Mouse (Mus musculus) heart, embryonic 11.5 days (tissue): ENCODE measurements at regions not wholly inside any gene's neighbourhood (a gene's known extent, or its start where the extent isn't known, plus 50 kb on each side); places are given as distances from the start of the nearest gene placed in this dataset.

Experiments
- ATAC-seq: fragments of 200-750 bp; cut with Nextera tagmentation; replicated peaks from 2 replicates; pipeline ENCODE4 v1.8.0; 2017; ENCODE audit warnings: moderate library complexity; ENCODE audit not compliant: insufficient number of reproducible peaks, low FRiP score, low TSS enrichment
- H3K27ac ChIP-seq: fragments of 300-500 bp; sonication (generic); 2 replicates; pipeline ENCODE4 v1.5.1; 2014; ENCODE audit warnings: mild to moderate bottlenecking, low read depth, low read length
- H3K27me3 ChIP-seq: fragments of 300-500 bp; sonication (generic); 2 replicates; pipeline ENCODE4 v1.6.1; 2014; ENCODE audit warnings: mild to moderate bottlenecking, low read length, mixed read lengths; ENCODE audit not compliant: control insufficient read depth, insufficient read depth
- H3K36me3 ChIP-seq: fragments of 300-500 bp; sonication (generic); 2 replicates; pipeline ENCODE4 v1.6.1; 2014; ENCODE audit warnings: mild to moderate bottlenecking, low read length, moderate library complexity, mixed read lengths; ENCODE audit not compliant: control insufficient read depth, insufficient read depth
- H3K4me1 ChIP-seq: fragments of 300-500 bp; sonication (generic); 2 replicates; pipeline ENCODE4 v1.6.1; 2014; ENCODE audit warnings: low read length; ENCODE audit not compliant: control insufficient read depth, insufficient read depth
- H3K4me2 ChIP-seq: fragments of 300-500 bp; sonication (generic); 2 replicates; pipeline ENCODE4 v1.6.1; 2014; ENCODE audit warnings: mild to moderate bottlenecking, moderate library complexity
- H3K4me3 ChIP-seq: fragments of 300-500 bp; sonication (generic); 2 replicates; pipeline ENCODE4 v1.5.1; 2014; ENCODE audit warnings: low read depth, low read length
- H3K9ac ChIP-seq: fragments of 300-500 bp; sonication (generic); 2 replicates; pipeline ENCODE4 v1.6.1; 2014; ENCODE audit warnings: mild to moderate bottlenecking, low read depth, low read length, moderate library complexity
- H3K9me3 ChIP-seq: fragments of 300-500 bp; sonication (generic); replicated peaks from 2 replicates; pipeline ENCODE4 v1.6.1; 2016; ENCODE audit warnings: low read length; ENCODE audit not compliant: control insufficient read depth
- WGBS: fragments of 180-500 bp; shearing (Covaris S2); extraction: QIAGEN DNeasy Blood & Tissue Kit; methylation state at CpG from one replicate; pipeline ENCODE4 v1.1.7; 2014; ENCODE audit not compliant: insufficient replicate concordance; 5-methylcytosine and 5-hydroxymethylcytosine counted together

- H3K9me3 ChIP-seq: no peaks in the 10 kb centered on the region
- H3K27me3 ChIP-seq: 0 out of 2 replicates have a peak, but pooled peaks cover 2% of the 10 kb centered on the region
- no peak for ATAC-seq
- H3K4me1 ChIP-seq: no peaks in the 10 kb centered on the region
- H3K4me3 ChIP-seq: no peak overlapping the region
- no peaks in the 10 kb centered on the region for H3K36me3 ChIP-seq
- 83% methylated on average over 9 of the region's 9 CpGs for WGBS
- H3K9ac ChIP-seq: no peak overlapping the region
- H3K27ac ChIP-seq: no peak overlapping the region
- no peak overlapping the region for H3K4me2 ChIP-seq
These were observed 210.2 kb upstream of the 1700056E22Rik start for GRCm38 (mm10) chr1:184244296-184244695.

GRCm38 (mm10) chr1:184241846-184242245 lies 207.7 kb upstream of the 1700056E22Rik start:
- no peak overlapping the region for H3K4me3 ChIP-seq
- H3K36me3 ChIP-seq: no peaks in the 10 kb centered on the region
- WGBS: 55% methylated on average over 4 of the region's 4 CpGs
- H3K9ac ChIP-seq: no peak overlapping the region
- 0 out of 2 replicates have a peak, but pooled peaks cover 2% of the 10 kb centered on the region for H3K27me3 ChIP-seq
- H3K4me1 ChIP-seq: no peaks in the 10 kb centered on the region
- no peak overlapping the region for H3K27ac ChIP-seq
- no peak overlapping the region for H3K4me2 ChIP-seq
- ATAC-seq: no peak
- no peaks in the 10 kb centered on the region for H3K9me3 ChIP-seq

GRCm38 (mm10) chr1:184235131-184235983 lies 201.3 kb upstream of the 1700056E22Rik start:
- H3K4me1 ChIP-seq: no peaks in the 10 kb centered on the region; the same call in 1 of the 2 replicates
- H3K36me3 ChIP-seq: no peaks in the 10 kb centered on the region
- H3K27me3 ChIP-seq: no peaks in the 10 kb centered on the region
- H3K9ac ChIP-seq: peak overlapping the region; percentile 64; the same call in 1 of the 2 replicates
- H3K9me3 ChIP-seq: no peaks in the 10 kb centered on the region
- H3K4me2 ChIP-seq: peak overlapping the region; percentile 64
- 17% methylated on average over 25 of the region's 25 CpGs for WGBS
- H3K27ac ChIP-seq: no peak overlapping the region
- no peak for ATAC-seq
- H3K4me3 ChIP-seq: peak overlapping the region; percentile 19

DNA sequence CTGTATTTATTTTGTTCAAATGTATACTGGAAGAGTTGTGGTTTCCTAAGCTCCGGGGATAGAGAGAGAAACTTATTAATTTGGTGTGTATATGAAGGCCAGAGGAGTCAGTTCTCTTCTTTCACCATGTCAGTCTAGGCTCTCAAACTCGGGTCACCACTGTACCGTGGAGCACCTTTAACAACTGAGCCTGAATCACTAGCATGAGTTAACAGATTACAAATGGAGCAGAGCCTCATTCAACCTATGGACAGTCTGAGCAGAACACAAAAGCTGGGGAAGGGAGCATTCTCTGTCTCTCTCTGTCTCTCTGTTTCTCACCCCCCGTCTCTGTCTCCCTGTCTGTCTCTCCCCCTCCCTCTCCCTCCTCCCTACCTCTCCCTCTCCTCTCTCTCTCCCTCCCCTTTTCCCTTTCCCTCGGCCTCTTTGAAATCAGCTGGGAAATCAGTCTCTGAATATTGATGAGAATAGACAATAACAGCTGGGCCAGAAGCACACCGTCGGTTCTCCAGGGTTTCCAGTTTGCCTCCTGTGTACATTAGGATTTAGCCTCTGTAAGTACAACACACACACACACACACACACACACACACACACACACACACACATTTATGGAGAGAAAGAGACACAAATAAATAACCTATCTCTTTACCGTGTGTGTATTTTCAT lies 200.4 kb upstream of the 1700056E22Rik start:
- Histone ChIP-seq H3K4me2 (no peak overlapping the region), H3K9me3 (no peaks in the 10 kb centered on the region), H3K27me3 (no peaks in the 10 kb centered on the region), H3K9ac (no peak overlapping the region), H3K27ac (no peak overlapping the region), H3K36me3 (no peaks in the 10 kb centered on the region), H3K4me1 (no peaks in the 10 kb centered on the region; the same call in 1 of the 2 replicates), H3K4me3 (no peak overlapping the region)
- 70% methylated on average over 8 of the region's 8 CpGs for WGBS
- no peak for ATAC-seq

DNA sequence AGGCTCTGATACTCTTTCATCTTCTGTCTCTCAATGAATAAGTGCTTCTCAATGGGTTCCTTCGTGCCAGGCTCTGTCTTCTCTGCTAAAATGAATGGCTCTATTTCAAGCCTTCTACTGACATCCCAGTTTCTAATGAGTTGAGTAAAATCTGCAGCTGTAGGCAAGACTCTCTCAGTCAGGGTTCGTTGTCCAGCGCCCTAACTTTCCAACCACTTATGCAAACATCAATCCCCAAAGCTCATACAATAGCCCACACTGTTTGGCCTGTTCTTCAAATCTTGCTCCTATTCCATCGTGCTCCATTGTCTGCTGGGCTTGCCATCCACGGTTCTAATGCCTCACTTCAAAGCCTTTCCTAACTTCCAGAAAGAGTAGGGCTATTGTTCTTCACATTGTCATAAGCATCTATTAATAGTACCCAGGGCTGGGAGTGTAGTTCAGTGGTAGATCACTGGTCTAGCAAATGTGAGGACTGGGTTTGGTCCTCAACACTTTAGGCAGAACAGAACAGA lies 199.7 kb upstream of the 1700056E22Rik start:
- 74% methylated on average over 5 of the region's 5 CpGs for WGBS
- no peaks in the 10 kb centered on the region for H3K27me3 ChIP-seq
- no peaks in the 10 kb centered on the region for H3K9me3 ChIP-seq
- H3K4me2 ChIP-seq: no peak overlapping the region
- ATAC-seq: no peak
- no peak overlapping the region for H3K9ac ChIP-seq
- H3K27ac ChIP-seq: no peak overlapping the region
- H3K4me3 ChIP-seq: no peak overlapping the region
- H3K4me1 ChIP-seq: no peaks in the 10 kb centered on the region; the same call in 1 of the 2 replicates
- no peaks in the 10 kb centered on the region for H3K36me3 ChIP-seq

- H3K27ac ChIP-seq: no peak overlapping the region
- H3K36me3 ChIP-seq: no peaks in the 10 kb centered on the region
- H3K27me3 ChIP-seq: no peaks in the 10 kb centered on the region
- no peak overlapping the region for H3K9ac ChIP-seq
- ATAC-seq: no peak
- WGBS: 34% methylated on average over 2 of the region's 2 CpGs
- peaks cover 8% of the 10 kb centered on the region for H3K4me1 ChIP-seq
- H3K4me3 ChIP-seq: no peak overlapping the region
- peak overlapping the region; percentile 27; the same call in 1 of the 2 replicates for H3K4me2 ChIP-seq
- H3K9me3 ChIP-seq: no peaks in the 10 kb centered on the region
These were observed 188.2 kb upstream of the 1700056E22Rik start for GRCm38 (mm10) chr1:184222326-184222725.

DNA sequence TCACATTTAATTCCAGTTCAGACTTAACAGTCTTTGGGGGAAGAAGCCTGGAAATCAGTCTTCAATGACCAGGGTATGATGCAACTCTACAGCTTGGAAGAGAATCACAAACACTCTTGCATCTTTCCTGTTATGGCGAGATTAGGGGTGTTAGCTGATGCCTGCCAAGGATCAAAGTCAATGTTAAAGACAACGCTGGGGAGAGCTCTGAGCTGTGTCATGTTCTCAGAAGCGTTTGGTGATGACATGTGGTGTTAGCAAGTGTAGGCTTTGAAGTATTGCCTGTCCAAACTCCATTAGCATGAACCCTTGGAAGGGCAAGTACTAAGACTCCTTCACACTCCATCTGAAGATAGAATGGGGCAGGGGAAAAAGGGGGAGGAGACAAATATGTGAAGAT lies 187.7 kb upstream of the 1700056E22Rik start:
- H3K9ac ChIP-seq: no peak overlapping the region
- no peak overlapping the region for H3K4me3 ChIP-seq
- H3K9me3 ChIP-seq: no peaks in the 10 kb centered on the region
- no peaks in the 10 kb centered on the region for H3K27me3 ChIP-seq
- peak overlapping the region; percentile 27; the same call in 1 of the 2 replicates for H3K4me2 ChIP-seq
- H3K4me1 ChIP-seq: peaks cover 8% of the 10 kb centered on the region
- peak; percentile 76 for ATAC-seq
- WGBS: 14% methylated on average over 3 of the region's 3 CpGs
- H3K36me3 ChIP-seq: no peaks in the 10 kb centered on the region
- H3K27ac ChIP-seq: no peak overlapping the region

DNA sequence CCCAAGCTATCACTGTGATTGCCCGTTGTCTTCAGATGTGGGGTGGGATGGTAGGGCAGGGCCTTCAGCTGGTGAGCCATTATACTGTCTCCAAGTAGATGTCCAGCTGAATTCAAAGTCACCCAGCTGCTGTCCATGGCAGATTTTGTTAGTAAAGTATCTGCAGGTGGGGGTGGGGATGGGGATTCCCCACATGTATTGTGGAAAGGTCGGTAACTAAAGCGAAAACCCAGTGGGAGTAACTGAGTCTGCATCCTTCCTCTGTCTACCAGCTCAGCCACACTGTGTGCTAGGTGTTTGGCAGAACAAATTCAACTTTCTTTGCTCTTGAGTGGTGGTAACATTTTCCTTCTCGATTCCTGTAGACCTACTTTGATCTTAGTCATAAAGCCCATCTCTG lies 163.2 kb upstream of the 1700056E22Rik start:
- Histone ChIP-seq H3K27ac (no peak overlapping the region), H3K4me3 (no peak overlapping the region), H3K9ac (no peak overlapping the region), H3K4me2 (no peak overlapping the region), H3K9me3 (no peaks in the 10 kb centered on the region), H3K36me3 (no peaks in the 10 kb centered on the region), H3K4me1 (peaks cover 10% of the 10 kb centered on the region), H3K27me3 (no peaks in the 10 kb centered on the region)
- WGBS: 83% methylated on average over 4 of the region's 4 CpGs
- ATAC-seq: no peak
